Mouse (Mus musculus) heart, postnatal 0 days (tissue): Measurements from ENCODE around the gene Gm4969. TPM values are rescaled to one million over a fixed set of nuclear protein-coding genes. Genes with fewer than 3 reads are reported as not detected.
A peak's percentile ranks its signal among the peaks of the same experiment; 100 is the strongest.

Experiments used
- ATAC-seq: fragments of 200-750 bp; cut with Nextera tagmentation; 2 replicates; pipeline ENCODE4 v1.8.0; 2017; ENCODE audit warnings: low read depth, moderate number of reproducible peaks, moderate library complexity; ENCODE audit not compliant: insufficient read depth
- DNase-seq: peaks from one replicate; pipeline ENCODE4 v3.0.0-alpha.2; 2016; ENCODE audit warnings: low spot score
- H3K27ac ChIP-seq: fragments of 300-500 bp; sonication (generic); 2 replicates; pipeline ENCODE4 v1.5.1; 2014; ENCODE audit warnings: low read depth, mild to moderate bottlenecking
- H3K27me3 ChIP-seq: fragments of 300-500 bp; sonication (generic); 2 replicates; pipeline ENCODE4 v1.6.1; 2014; ENCODE audit warnings: low read length, mixed read lengths; ENCODE audit not compliant: control insufficient read depth, insufficient read depth
- H3K36me3 ChIP-seq: fragments of 300-500 bp; sonication (generic); replicated peaks from 2 replicates; pipeline ENCODE4 v1.6.1; 2014; ENCODE audit warnings: low read length, mixed read lengths; ENCODE audit not compliant: control insufficient read depth, insufficient read depth
- H3K4me1 ChIP-seq: fragments of 300-500 bp; sonication (generic); 2 replicates; pipeline ENCODE4 v1.6.1; 2014; ENCODE audit warnings: antibody characterized with exemption; ENCODE audit not compliant: control insufficient read depth, insufficient read depth
- H3K4me2 ChIP-seq: fragments of 300-500 bp; sonication (generic); 2 replicates; pipeline ENCODE4 v1.6.1; 2014; ENCODE audit warnings: low read depth, mild to moderate bottlenecking, low read length, moderate library complexity
- H3K4me3 ChIP-seq: fragments of 300-500 bp; sonication (generic); 2 replicates; pipeline ENCODE4 v1.5.1; 2014; ENCODE audit warnings: low read depth, low read length
- H3K9ac ChIP-seq: fragments of 300-500 bp; sonication (generic); replicated peaks from 2 replicates; pipeline ENCODE4 v1.6.1; 2014; ENCODE audit warnings: low read depth, low read length, mixed read lengths
- H3K9me3 ChIP-seq: fragments of 300-500 bp; sonication (generic); replicated peaks from 2 replicates; pipeline ENCODE4 v1.6.1; 2016; ENCODE audit warnings: low read length; ENCODE audit not compliant: control insufficient read depth
- CTCF ChIP-seq: IDR thresholded peaks from 2 replicates; pipeline ENCODE4 v1.5.1; 2016; ENCODE audit warnings: antibody characterized with exemption, control low read depth, low read depth
- EP300 ChIP-seq: IDR thresholded peaks from 2 replicates; pipeline ENCODE4 v1.6.1; 2016; ENCODE audit warnings: antibody characterized with exemption, low read depth
- WGBS: fragments of 180-500 bp; shearing (Covaris S2); extraction: QIAGEN DNeasy Blood & Tissue Kit; methylation state at CpG from one replicate; pipeline ENCODE4 v1.1.7; 2014; 5-methylcytosine and 5-hydroxymethylcytosine counted together
- polyA plus RNA-seq: library from polyadenylated mRNA; unstranded; fragments of >200 nt; fragmentation: Nextera tagmentation; extraction: Ambion mirVana; gene quantifications from 2 replicates; pipeline ENCODE4 v1.2.1, GENCODE M21; 2015
- total RNA-seq: library from RNA; depleted of rRNA; stranded (reverse); fragments of >200 nt; gene quantifications from 2 replicates; pipeline ENCODE4 v1.2.3, GENCODE M21; 2014; ENCODE audit warnings: low replicate concordance

Gene Gm4969
- total and polyA plus RNA-seq, 2 experiments from 2014 or later = 0.38 to 0.69 TPM

GRCm38 (mm10) chr7:19093174-19093521, 25.0 kb downstream of the Gm4969 start:
- TF ChIP-seq EP300 (no peak), CTCF (peak; percentile 89)
- DNase-seq = peak; percentile 72
- Histone ChIP-seq H3K36me3 (peaks cover 37% of the 10 kb centered on the region), H3K27me3 (no peaks in the 10 kb centered on the region), H3K27ac (peak overlapping the region; percentile 36; the same call in 1 of the 2 replicates), H3K4me3 (peak overlapping the region; percentile 63), H3K4me1 (peaks cover 28% of the 10 kb centered on the region), H3K4me2 (peak overlapping the region; percentile 90), H3K9ac (no peak overlapping the region), H3K9me3 (no peaks in the 10 kb centered on the region)
- 2% methylated on average over 15 of the region's 15 CpGs for WGBS
- peak; percentile 59 for ATAC-seq

GRCm38 (mm10) chr7:19092381-19093173, 25.6 kb downstream of the Gm4969 start:
- 16% methylated on average over 38 of the region's 38 CpGs for WGBS
- no peak for DNase-seq
- H3K9ac ChIP-seq = no peak overlapping the region
- no peaks in the 10 kb centered on the region for H3K9me3 ChIP-seq
- H3K27me3 ChIP-seq = no peaks in the 10 kb centered on the region
- peak; percentile 19 for ATAC-seq
- peak overlapping the region; percentile 90 for H3K4me2 ChIP-seq
- TF ChIP-seq CTCF (no peak), EP300 (peak; percentile 9; the same call in 1 of the 2 replicates)
- H3K4me3 ChIP-seq = peak overlapping the region; percentile 63; the same call in 1 of the 2 replicates
- peaks cover 43% of the 10 kb centered on the region for H3K36me3 ChIP-seq
- H3K4me1 ChIP-seq = peaks cover 22% of the 10 kb centered on the region
- 0 out of 2 replicates have a peak overlapping the region, but pooled peaks have one; percentile 36 for H3K27ac ChIP-seq

- Histone ChIP-seq H3K9ac (no peak overlapping the region), H3K4me2 (no peak overlapping the region; the same call in 1 of the 2 replicates), H3K4me3 (no peak overlapping the region), H3K36me3 (peaks cover 48% of the 10 kb centered on the region), H3K9me3 (no peaks in the 10 kb centered on the region), H3K27me3 (no peaks in the 10 kb centered on the region), H3K27ac (no peak overlapping the region), H3K4me1 (peaks cover 15% of the 10 kb centered on the region)
- 66% methylated on average over 17 of the region's 17 CpGs for WGBS
- ATAC-seq = no peak
- no peak for TF ChIP-seq EP300
- no peak for TF ChIP-seq CTCF
- no peak for DNase-seq
Measured at GRCm38 (mm10) chr7:19091913-19092312, 26.3 kb downstream of the Gm4969 start.

- ATAC-seq (no peak), DNase-seq (peak; percentile 65)
- Histone ChIP-seq H3K27me3 (no peaks in the 10 kb centered on the region), H3K4me1 (peaks cover 28% of the 10 kb centered on the region), H3K36me3 (peaks cover 48% of the 10 kb centered on the region), H3K9me3 (no peaks in the 10 kb centered on the region), H3K27ac (no peak overlapping the region), H3K4me2 (no peak overlapping the region), H3K4me3 (no peak overlapping the region), H3K9ac (no peak overlapping the region)
- TF ChIP-seq CTCF (peak; percentile 72), EP300 (no peak)
- 37% methylated on average over 10 of the region's 10 CpGs for WGBS
Measured at GRCm38 (mm10) chr7:19088813-19089212, 29.4 kb downstream of the Gm4969 start.

- Histone ChIP-seq H3K27me3 (no peaks in the 10 kb centered on the region), H3K36me3 (peaks cover 49% of the 10 kb centered on the region), H3K4me3 (no peak overlapping the region), H3K27ac (no peak overlapping the region), H3K9me3 (no peaks in the 10 kb centered on the region), H3K9ac (no peak overlapping the region), H3K4me2 (no peak overlapping the region; the same call in 1 of the 2 replicates), H3K4me1 (peaks cover 42% of the 10 kb centered on the region)
- WGBS = 75% methylated on average over 18 of the region's 18 CpGs
- TF ChIP-seq EP300 (no peak), CTCF (no peak)
- ATAC-seq (no peak), DNase-seq (no peak)
Measured at GRCm38 (mm10) chr7:19086760-19087159, 31.4 kb downstream of the Gm4969 start.
